Mouse (Mus musculus): ENCODE measurements at regions not wholly inside any gene's neighbourhood (a gene's known extent, or its start where the extent isn't known, plus 50 kb on each side); places are given as distances from the start of the nearest gene placed in this dataset.

- no peak overlapping the region for H3K4me2 ChIP-seq
- no peaks in the 10 kb centered on the region for H3K9me3 ChIP-seq
- H3K36me3 ChIP-seq, result no peaks in the 10 kb centered on the region
- no peak overlapping the region for H3K4me3 ChIP-seq
- no peak overlapping the region for H3K27ac ChIP-seq
- 85% methylated on average over 1 of the region's 1 CpGs for WGBS
- ATAC-seq (ENCODE audit: insufficient number of reproducible peaks, low FRiP score, low TSS enrichment, low read depth), result no peak
- H3K9ac ChIP-seq, result no peak overlapping the region
- no peaks in the 10 kb centered on the region for H3K27me3 ChIP-seq
- H3K4me1 ChIP-seq, result no peaks in the 10 kb centered on the region
Measured at GRCm38 (mm10) chr5:46073744-46074143, 216.3 kb upstream of the Lcorl start.

GRCm38 (mm10) chr5:46073136-46073535 lies 215.7 kb upstream of the Lcorl start:
- Histone ChIP-seq H3K27me3 (no peaks in the 10 kb centered on the region), H3K27ac (no peak overlapping the region), H3K4me1 (no peaks in the 10 kb centered on the region), H3K9me3 (no peaks in the 10 kb centered on the region), H3K4me2 (no peak overlapping the region), H3K4me3 (no peak overlapping the region), H3K9ac (no peak overlapping the region), H3K36me3 (no peaks in the 10 kb centered on the region)
- WGBS, result 83% methylated on average over 4 of the region's 4 CpGs
- ATAC-seq (ENCODE audit: insufficient number of reproducible peaks, low FRiP score, low TSS enrichment, low read depth), result no peak

- 71% methylated on average over 3 of the region's 3 CpGs for WGBS
- H3K27ac ChIP-seq, result no peak overlapping the region
- no peak for ATAC-seq (ENCODE audit: insufficient number of reproducible peaks, low FRiP score, low TSS enrichment, low read depth)
Measured at GRCm38 (mm10) chr5:46059910-46060309, 202.5 kb upstream of the Lcorl start.

DNA sequence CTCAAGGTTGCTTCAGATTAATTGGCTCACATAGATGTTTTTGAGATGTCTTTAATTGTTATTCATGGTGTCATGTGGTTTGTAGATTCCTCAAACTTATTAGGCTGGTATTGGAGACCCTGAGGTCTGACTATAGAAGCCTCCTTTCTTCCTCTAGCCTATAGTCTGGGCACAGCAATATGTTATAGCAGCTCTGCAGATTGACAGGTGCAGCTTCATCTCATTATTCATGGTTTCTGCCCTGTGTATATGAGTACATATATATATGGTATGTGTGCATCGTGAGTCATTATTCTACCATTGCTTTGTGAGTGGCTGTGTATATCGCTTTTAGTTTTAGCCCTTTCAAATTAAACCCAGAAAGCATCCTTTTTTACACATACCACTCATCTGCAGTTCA lies 197.4 kb upstream of the Lcorl start:
- ATAC-seq (ENCODE audit: insufficient number of reproducible peaks, low FRiP score, low TSS enrichment, low read depth), result no peak
- Histone ChIP-seq H3K36me3 (no peaks in the 10 kb centered on the region), H3K4me3 (no peak overlapping the region), H3K4me1 (no peaks in the 10 kb centered on the region), H3K9ac (no peak overlapping the region), H3K4me2 (no peak overlapping the region), H3K27me3 (no peaks in the 10 kb centered on the region), H3K9me3 (no peaks in the 10 kb centered on the region), H3K27ac (no peak overlapping the region)
- 87% methylated on average over 2 of the region's 2 CpGs for WGBS

More at GRCm38 (mm10) chr5:46059910-46060309, 202.5 kb upstream of the Lcorl start:
- Histone ChIP-seq H3K9ac (no peak overlapping the region), H3K27me3 (no peaks in the 10 kb centered on the region), H3K4me3 (no peak overlapping the region), H3K36me3 (no peaks in the 10 kb centered on the region), H3K9me3 (no peaks in the 10 kb centered on the region), H3K4me2 (no peak overlapping the region), H3K4me1 (no peaks in the 10 kb centered on the region)

- no peaks in the 10 kb centered on the region for H3K27me3 ChIP-seq
- ATAC-seq (ENCODE audit: insufficient number of reproducible peaks, low FRiP score, low TSS enrichment, low read depth), result no peak
- no peak overlapping the region for H3K27ac ChIP-seq
- H3K4me1 ChIP-seq, result no peaks in the 10 kb centered on the region
- H3K36me3 ChIP-seq, result no peaks in the 10 kb centered on the region
- whole genome bisulfite sequencing, result 47% methylated on average over 6 of the region's 6 CpGs
- H3K9me3 ChIP-seq, result no peaks in the 10 kb centered on the region
- H3K4me3 ChIP-seq, result no peak overlapping the region
- H3K4me2 ChIP-seq, result no peak overlapping the region
- no peak overlapping the region for H3K9ac ChIP-seq
Measured at GRCm38 (mm10) chr5:46042684-46043348, 185.4 kb upstream of the Lcorl start.

DNA sequence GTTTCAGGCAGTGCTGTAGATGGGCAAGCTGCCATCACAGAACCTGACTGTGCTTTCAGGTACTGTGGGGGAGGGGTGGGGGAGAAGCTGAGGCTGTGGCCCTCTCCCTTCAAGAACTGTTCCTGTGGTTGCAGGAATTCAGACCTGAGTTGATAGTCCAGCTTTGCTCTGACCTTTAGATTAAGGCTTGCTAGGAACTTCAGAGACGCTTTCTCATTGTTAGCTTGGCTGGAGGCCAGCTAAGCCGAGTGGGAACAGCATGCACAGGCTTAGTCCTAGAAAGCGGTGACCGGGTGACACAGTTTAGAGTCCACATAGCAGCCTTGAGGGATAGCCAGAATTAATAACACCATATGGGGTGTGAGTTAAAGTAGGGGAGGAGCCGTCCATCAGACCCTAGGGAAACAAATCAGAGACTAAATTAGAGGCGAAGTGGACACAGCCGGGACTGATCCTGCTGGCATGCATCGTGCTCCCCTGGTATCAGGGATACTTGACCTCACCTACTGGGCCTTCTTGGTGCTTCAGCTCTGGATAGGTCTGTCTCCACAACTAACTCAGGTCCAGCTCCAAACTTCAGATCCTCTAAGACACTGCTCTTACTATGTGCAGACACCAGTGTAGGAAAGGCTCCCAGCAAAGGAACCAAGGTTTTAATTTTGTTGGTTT lies 175.7 kb upstream of the Lcorl start:
- 45% methylated on average over 8 of the region's 8 CpGs for WGBS
- no peaks in the 10 kb centered on the region for H3K36me3 ChIP-seq
- H3K4me3 ChIP-seq, result no peak overlapping the region

GRCm38 (mm10) chr5:46032206-46032605 lies 174.8 kb upstream of the Lcorl start:
- Histone ChIP-seq H3K27ac (no peak overlapping the region), H3K4me1 (no peaks in the 10 kb centered on the region), H3K36me3 (no peaks in the 10 kb centered on the region), H3K4me3 (no peak overlapping the region), H3K4me2 (no peak overlapping the region), H3K9me3 (no peaks in the 10 kb centered on the region), H3K9ac (no peak overlapping the region), H3K27me3 (no peaks in the 10 kb centered on the region)
- ATAC-seq (ENCODE audit: insufficient number of reproducible peaks, low FRiP score, low TSS enrichment, low read depth), result no peak
- WGBS, result 93% methylated on average over 2 of the region's 2 CpGs

More for the DNA sequence above, 175.7 kb upstream of the Lcorl start:
- Histone ChIP-seq H3K9me3 (no peaks in the 10 kb centered on the region), H3K9ac (no peak overlapping the region), H3K27ac (no peak overlapping the region), H3K4me1 (no peaks in the 10 kb centered on the region), H3K27me3 (no peaks in the 10 kb centered on the region), H3K4me2 (no peak overlapping the region)
- ATAC-seq (ENCODE audit: insufficient number of reproducible peaks, low FRiP score, low TSS enrichment, low read depth), result 0 out of 2 replicates have a peak, but pooled peaks have one; percentile 48

DNA sequence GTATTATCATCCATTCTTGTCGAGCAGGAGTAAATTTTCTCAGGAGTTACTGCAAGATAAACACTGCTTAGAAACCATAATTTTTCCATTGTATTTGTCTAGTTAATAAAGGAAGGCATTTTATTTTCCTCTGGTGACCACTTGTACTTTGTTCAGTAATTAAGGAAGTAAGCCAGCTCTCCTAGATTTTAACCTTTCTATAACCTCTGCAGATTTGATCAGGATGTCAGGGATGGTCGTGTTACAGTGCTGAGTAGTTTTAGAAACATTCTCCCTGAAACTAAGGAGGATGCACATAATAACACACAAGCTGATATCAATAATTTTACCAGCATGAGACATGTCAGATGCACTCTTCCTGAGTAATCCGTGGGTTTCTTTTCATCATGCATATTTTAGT lies 166.7 kb upstream of the Lcorl start:
- no peak overlapping the region for H3K4me3 ChIP-seq
- WGBS, result 38% methylated on average over 3 of the region's 3 CpGs
- no peaks in the 10 kb centered on the region for H3K9me3 ChIP-seq
- no peak overlapping the region for H3K27ac ChIP-seq
- no peaks in the 10 kb centered on the region for H3K4me1 ChIP-seq
- H3K36me3 ChIP-seq, result no peaks in the 10 kb centered on the region
- no peak overlapping the region for H3K9ac ChIP-seq
- H3K27me3 ChIP-seq, result no peaks in the 10 kb centered on the region
- no peak overlapping the region for H3K4me2 ChIP-seq
- ATAC-seq (ENCODE audit: insufficient number of reproducible peaks, low FRiP score, low TSS enrichment, low read depth), result no peak

DNA sequence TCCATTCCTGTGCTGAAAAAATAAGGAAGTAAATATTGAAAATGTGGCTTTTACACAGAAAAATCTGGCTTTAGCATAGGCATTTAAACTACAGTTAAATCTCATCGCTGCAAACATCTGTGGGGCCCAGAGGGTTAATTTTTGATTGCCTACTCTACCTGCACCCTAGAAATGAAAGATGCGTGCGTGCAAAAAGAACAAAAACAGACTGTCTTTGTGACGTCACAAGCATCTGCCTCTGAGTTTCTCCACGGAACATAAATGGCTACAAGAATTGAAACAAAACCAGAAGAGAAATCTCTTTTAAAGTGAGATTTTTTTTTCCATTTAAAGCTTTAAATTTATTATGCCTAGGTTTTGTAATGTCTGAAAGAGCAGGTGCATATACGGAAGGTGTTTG lies 166.0 kb upstream of the Lcorl start:
- Histone ChIP-seq H3K4me1 (no peaks in the 10 kb centered on the region), H3K27ac (no peak overlapping the region), H3K27me3 (no peaks in the 10 kb centered on the region), H3K4me3 (no peak overlapping the region), H3K36me3 (no peaks in the 10 kb centered on the region), H3K4me2 (no peak overlapping the region), H3K9me3 (no peaks in the 10 kb centered on the region), H3K9ac (no peak overlapping the region)
- WGBS, result 49% methylated on average over 6 of the region's 6 CpGs
- no peak for ATAC-seq (ENCODE audit: insufficient number of reproducible peaks, low FRiP score, low TSS enrichment, low read depth)

- 61% methylated on average over 7 of the region's 7 CpGs for WGBS
- Histone ChIP-seq H3K36me3 (no peaks in the 10 kb centered on the region), H3K4me2 (no peak overlapping the region), H3K9me3 (no peaks in the 10 kb centered on the region), H3K4me3 (no peak overlapping the region), H3K27ac (no peak overlapping the region), H3K9ac (no peak overlapping the region), H3K4me1 (no peaks in the 10 kb centered on the region), H3K27me3 (no peaks in the 10 kb centered on the region)
- ATAC-seq (ENCODE audit: insufficient number of reproducible peaks, low FRiP score, low TSS enrichment, low read depth), result no peak
Measured at GRCm38 (mm10) chr5:46022047-46022422, 164.6 kb upstream of the Lcorl start.

DNA sequence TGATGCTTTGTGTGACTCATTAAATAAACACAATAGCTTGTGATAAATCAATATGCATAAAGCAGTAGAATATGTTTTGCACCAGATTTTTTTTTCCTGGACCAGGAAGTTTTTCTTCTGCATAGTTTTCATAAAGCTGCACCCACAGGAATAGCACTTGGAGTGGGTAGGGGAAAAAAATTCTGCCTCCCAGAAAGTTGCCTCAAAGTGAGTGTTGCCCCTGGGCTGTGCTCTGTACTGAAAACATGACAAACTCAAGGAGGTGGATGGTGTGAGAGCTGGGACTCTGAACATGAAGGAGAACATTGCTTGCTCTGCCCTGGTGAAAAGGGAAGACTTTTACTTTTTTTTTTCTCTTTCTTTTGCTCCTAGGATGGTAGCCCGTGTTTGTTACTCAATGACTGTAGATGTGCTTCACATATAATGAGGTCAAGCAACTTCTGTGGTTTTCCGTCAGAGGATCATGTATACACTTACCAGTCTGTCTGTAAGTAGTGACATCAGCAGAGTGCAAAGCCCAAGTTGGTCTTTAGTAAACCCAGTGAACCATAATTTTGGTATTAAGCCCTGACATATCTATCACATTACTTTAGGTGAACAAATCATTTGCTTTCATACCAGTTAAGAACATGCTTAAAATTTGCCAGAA lies 164.1 kb upstream of the Lcorl start:
- Histone ChIP-seq H3K4me1 (no peaks in the 10 kb centered on the region), H3K36me3 (no peaks in the 10 kb centered on the region), H3K27ac (no peak overlapping the region), H3K9ac (no peak overlapping the region), H3K4me2 (no peak overlapping the region), H3K4me3 (no peak overlapping the region), H3K27me3 (no peaks in the 10 kb centered on the region), H3K9me3 (no peaks in the 10 kb centered on the region)
- no peak for ATAC-seq (ENCODE audit: insufficient number of reproducible peaks, low FRiP score, low TSS enrichment, low read depth)
- WGBS, result 68% methylated on average over 2 of the region's 2 CpGs

GRCm38 (mm10) chr5:46020175-46020574 lies 162.8 kb upstream of the Lcorl start:
- no peaks in the 10 kb centered on the region for H3K27me3 ChIP-seq
- no peak overlapping the region for H3K4me2 ChIP-seq
- no peaks in the 10 kb centered on the region for H3K9me3 ChIP-seq
- H3K4me3 ChIP-seq, result no peak overlapping the region
- H3K36me3 ChIP-seq, result no peaks in the 10 kb centered on the region
- ATAC-seq (ENCODE audit: insufficient number of reproducible peaks, low FRiP score, low TSS enrichment, low read depth), result no peak
- H3K27ac ChIP-seq, result no peak overlapping the region
- 84% methylated on average over 4 of the region's 4 CpGs for WGBS
- no peaks in the 10 kb centered on the region for H3K4me1 ChIP-seq
- H3K9ac ChIP-seq, result no peak overlapping the region
